Mouse (Mus musculus): ENCODE data around the gene Tm4sf1. TPM values are rescaled to one million over a fixed set of nuclear protein-coding genes. Genes with fewer than 3 reads are reported as not detected.

Tm4sf1 gene
- polyA plus RNA-seq, 1 experiment from 2014 or later: 166 TPM

DNA sequence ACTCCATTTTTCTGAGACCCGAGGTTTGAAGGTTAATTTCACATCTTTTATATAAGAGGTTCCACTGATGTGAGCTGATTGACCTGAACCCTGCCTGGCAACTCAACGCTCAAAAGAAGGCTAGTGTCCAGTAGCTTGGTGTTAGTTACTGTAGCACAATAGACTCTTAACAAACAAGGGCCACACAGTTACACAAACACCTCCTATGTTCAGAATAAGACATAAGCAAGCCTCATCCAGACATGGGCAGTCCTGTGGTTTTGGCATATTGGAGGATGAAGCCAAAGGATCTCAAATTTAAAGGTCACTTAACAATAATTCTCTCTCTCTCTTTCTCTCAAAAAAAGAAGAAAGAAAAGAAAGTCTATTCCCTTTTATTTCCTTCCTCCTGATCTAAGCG lies 1.7 kb upstream of the Tm4sf1 start:
- Histone ChIP-seq H3K4me2 (no peak overlapping the region), H3K27ac (ENCODE audit: poor library complexity, severe bottlenecking) (no peak overlapping the region), H3K27me3 (replicated peaks) (no peaks in the 10 kb centered on the region), H3K4me3 (no peak overlapping the region), H3K9ac (no peak overlapping the region), H3K9me3 (replicated peaks) (no peaks in the 10 kb centered on the region; the same call in 1 of the 2 replicates), H3K4me1 (replicated peaks) (0 out of 2 replicates have a peak, but pooled peaks cover 3% of the 10 kb centered on the region), H3K36me3 (no peaks in the 10 kb centered on the region)
- ATAC-seq (ENCODE audit: insufficient number of reproducible peaks, low FRiP score): no peak
- 75% methylated on average over 3 of the region's 3 CpGs for WGBS

DNA sequence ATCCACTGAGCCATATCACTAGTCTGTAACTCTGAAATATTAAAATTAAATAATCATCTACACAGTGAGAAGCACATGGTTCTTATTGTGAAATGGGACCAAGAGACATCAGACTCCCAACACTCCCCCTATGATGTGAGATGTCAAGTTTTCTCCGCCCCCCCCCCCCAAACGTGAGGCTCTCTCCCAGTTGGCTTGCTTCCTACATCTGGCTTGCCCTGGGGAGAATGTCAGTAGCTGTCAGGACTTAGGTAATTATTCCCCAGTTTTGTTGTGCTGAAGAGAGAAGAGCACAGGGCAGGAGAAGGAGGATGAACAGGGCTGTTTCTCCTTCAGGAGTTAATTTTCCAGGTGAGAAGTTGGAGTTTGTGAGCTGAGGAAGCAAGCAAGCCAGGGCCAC lies 1.1 kb upstream of the Tm4sf1 start:
- Histone ChIP-seq H3K4me3 (no peak overlapping the region), H3K27me3 (replicated peaks) (no peaks in the 10 kb centered on the region), H3K9ac (no peak overlapping the region), H3K4me2 (no peak overlapping the region), H3K9me3 (replicated peaks) (no peaks in the 10 kb centered on the region), H3K36me3 (no peaks in the 10 kb centered on the region), H3K4me1 (replicated peaks) (0 out of 2 replicates have a peak, but pooled peaks cover 3% of the 10 kb centered on the region), H3K27ac (ENCODE audit: poor library complexity, severe bottlenecking) (no peak overlapping the region)
- no peak for ATAC-seq (ENCODE audit: insufficient number of reproducible peaks, low FRiP score)
- 44% methylated on average over 2 of the region's 2 CpGs for WGBS

- Histone ChIP-seq H3K36me3 (no peaks in the 10 kb centered on the region), H3K4me3 (no peak overlapping the region), H3K4me1 (replicated peaks) (0 out of 2 replicates have a peak, but pooled peaks cover 3% of the 10 kb centered on the region), H3K9ac (no peak overlapping the region), H3K9me3 (replicated peaks) (no peaks in the 10 kb centered on the region), H3K27me3 (replicated peaks) (no peaks in the 10 kb centered on the region), H3K4me2 (no peak overlapping the region), H3K27ac (ENCODE audit: poor library complexity, severe bottlenecking) (no peak overlapping the region)
- ATAC-seq (ENCODE audit: insufficient number of reproducible peaks, low FRiP score): no peak
- 76% methylated on average over 4 of the region's 4 CpGs for WGBS
Measured at GRCm38 (mm10) chr3:57301366-57301765, 422 bp downstream of the Tm4sf1 start.

- Histone ChIP-seq H3K9ac (no peak overlapping the region), H3K9me3 (replicated peaks) (no peaks in the 10 kb centered on the region), H3K4me2 (no peak overlapping the region), H3K4me3 (no peak overlapping the region), H3K4me1 (replicated peaks) (peaks cover 11% of the 10 kb centered on the region), H3K27me3 (replicated peaks) (no peaks in the 10 kb centered on the region), H3K27ac (ENCODE audit: poor library complexity, severe bottlenecking) (no peak overlapping the region), H3K36me3 (no peaks in the 10 kb centered on the region)
- 73% methylated on average over 2 of the region's 2 CpGs for WGBS
- no peak for ATAC-seq (ENCODE audit: insufficient number of reproducible peaks, low FRiP score)
Measured at GRCm38 (mm10) chr3:57297991-57298390, 3.8 kb downstream of the Tm4sf1 start.

DNA sequence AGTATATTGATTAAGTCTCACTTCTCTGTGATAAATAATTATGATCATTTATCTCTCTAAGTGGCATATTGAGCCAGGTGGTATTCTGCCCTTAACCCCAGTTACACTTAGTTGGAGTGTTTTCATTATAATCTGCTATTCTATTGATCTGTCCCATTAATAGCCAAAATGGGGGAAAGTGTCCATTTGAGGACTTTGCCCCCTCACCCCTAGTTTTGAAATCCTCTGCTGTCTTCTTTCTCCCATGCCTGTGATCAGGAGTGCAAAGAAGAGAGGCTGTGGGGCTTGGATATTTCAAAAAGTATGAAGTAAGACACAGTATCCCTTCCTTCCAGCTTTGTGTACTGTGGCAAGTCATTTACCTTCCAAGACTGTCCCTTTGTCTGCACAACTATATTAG lies 5.2 kb downstream of the Tm4sf1 start:
- Histone ChIP-seq H3K9me3 (replicated peaks) (no peaks in the 10 kb centered on the region), H3K4me2 (no peak overlapping the region), H3K27ac (ENCODE audit: poor library complexity, severe bottlenecking) (no peak overlapping the region), H3K4me3 (no peak overlapping the region), H3K4me1 (replicated peaks) (peaks cover 11% of the 10 kb centered on the region), H3K9ac (no peak overlapping the region), H3K36me3 (no peaks in the 10 kb centered on the region), H3K27me3 (replicated peaks) (no peaks in the 10 kb centered on the region)
- no peak for ATAC-seq (ENCODE audit: insufficient number of reproducible peaks, low FRiP score)

DNA sequence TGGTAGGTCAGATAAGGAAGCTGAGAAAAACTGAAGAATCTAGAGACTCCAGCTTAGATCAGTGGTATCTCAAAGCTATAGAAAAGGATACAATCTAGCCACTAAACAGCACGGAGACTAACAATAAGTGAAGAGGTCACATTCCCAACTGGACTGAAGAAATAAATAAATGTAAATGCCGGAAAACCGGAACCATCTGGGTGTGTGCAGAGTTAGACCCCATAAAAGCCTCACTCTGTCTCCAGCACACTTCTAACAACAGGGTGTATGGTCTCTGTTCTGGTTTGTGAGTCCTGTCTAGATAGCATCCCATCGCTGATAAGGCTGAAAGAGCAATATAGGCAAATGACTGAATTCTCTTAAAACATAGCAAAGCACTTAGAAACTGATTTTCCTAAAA lies 6.2 kb downstream of the Tm4sf1 start:
- 65% methylated on average over 4 of the region's 4 CpGs for WGBS
- no peaks in the 10 kb centered on the region for H3K9me3 ChIP-seq (replicated peaks)
- no peak for ATAC-seq (ENCODE audit: insufficient number of reproducible peaks, low FRiP score)
- H3K4me1 ChIP-seq (replicated peaks): peaks cover 11% of the 10 kb centered on the region
- no peaks in the 10 kb centered on the region for H3K27me3 ChIP-seq (replicated peaks)
- peak overlapping the region; percentile 84 for H3K27ac ChIP-seq (ENCODE audit: poor library complexity, severe bottlenecking)
- H3K4me2 ChIP-seq: peak overlapping the region; percentile 37; the same call in 1 of the 2 replicates
- H3K36me3 ChIP-seq: no peaks in the 10 kb centered on the region
- no peak overlapping the region for H3K4me3 ChIP-seq
- H3K9ac ChIP-seq: no peak overlapping the region

- Histone ChIP-seq H3K36me3 (no peaks in the 10 kb centered on the region), H3K27ac (ENCODE audit: poor library complexity, severe bottlenecking) (peak overlapping the region; percentile 84), H3K4me1 (replicated peaks) (peaks cover 11% of the 10 kb centered on the region), H3K9me3 (replicated peaks) (no peaks in the 10 kb centered on the region), H3K4me2 (peak overlapping the region; percentile 37), H3K4me3 (peak overlapping the region; percentile 43), H3K27me3 (replicated peaks) (no peaks in the 10 kb centered on the region), H3K9ac (0 out of 2 replicates have a peak overlapping the region, but pooled peaks have one; percentile 57)
- WGBS: 55% methylated on average over 21 of the region's 21 CpGs
- peak; percentile 60 for ATAC-seq (ENCODE audit: insufficient number of reproducible peaks, low FRiP score)
Measured at GRCm38 (mm10) chr3:57294742-57295525, 6.9 kb downstream of the Tm4sf1 start.

DNA sequence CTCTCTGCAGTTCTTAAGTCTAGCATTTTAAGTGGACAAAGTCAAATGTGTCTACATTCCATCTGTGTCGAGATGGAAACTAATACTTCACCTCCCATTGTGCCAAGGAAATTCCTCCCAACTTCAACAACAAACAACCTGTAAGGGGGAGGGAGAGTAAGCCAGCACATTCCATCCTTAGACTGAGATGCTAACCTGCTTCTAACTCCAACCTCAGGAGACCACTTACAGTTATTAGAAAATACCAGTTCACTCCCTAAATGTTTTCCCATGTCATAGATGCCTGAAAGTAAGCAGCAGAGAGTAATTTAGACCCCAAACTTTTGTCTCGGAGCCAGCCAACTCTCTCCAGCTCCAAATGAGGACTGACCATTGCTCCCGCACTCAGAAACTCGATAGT lies 7.9 kb downstream of the Tm4sf1 start:
- peaks cover 16% of the 10 kb centered on the region for H3K4me1 ChIP-seq (replicated peaks)
- H3K36me3 ChIP-seq: no peaks in the 10 kb centered on the region
- no peaks in the 10 kb centered on the region for H3K9me3 ChIP-seq (replicated peaks)
- peak overlapping the region; percentile 57; the same call in 1 of the 2 replicates for H3K9ac ChIP-seq
- peak overlapping the region; percentile 43 for H3K4me3 ChIP-seq
- no peak for ATAC-seq (ENCODE audit: insufficient number of reproducible peaks, low FRiP score)
- H3K27ac ChIP-seq (ENCODE audit: poor library complexity, severe bottlenecking): peak overlapping the region; percentile 84
- WGBS: 41% methylated on average over 4 of the region's 4 CpGs
- no peaks in the 10 kb centered on the region for H3K27me3 ChIP-seq (replicated peaks)
- H3K4me2 ChIP-seq: peak overlapping the region; percentile 14; the same call in 1 of the 2 replicates

DNA sequence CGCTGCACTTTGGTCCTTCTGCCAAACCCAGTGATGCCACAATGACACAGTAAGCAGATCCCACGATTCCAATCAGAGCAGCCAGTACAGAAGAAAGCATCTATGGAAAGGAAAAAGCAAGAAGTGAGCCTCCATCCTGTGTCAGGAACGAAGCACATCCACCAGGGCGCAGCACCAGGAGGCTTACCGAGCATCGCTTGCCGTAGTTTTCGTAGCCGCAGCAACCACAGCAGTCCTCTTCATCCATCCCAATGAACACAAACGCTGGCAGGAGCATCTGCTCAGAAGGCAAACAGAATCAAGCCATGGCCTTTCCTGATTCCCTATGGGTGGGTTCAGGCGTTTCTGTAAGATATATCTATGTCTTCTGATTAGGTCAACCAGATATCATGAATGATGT lies 9.0 kb downstream of the Tm4sf1 start:
- no peak for ATAC-seq (ENCODE audit: insufficient number of reproducible peaks, low FRiP score)
- Histone ChIP-seq H3K9ac (no peak overlapping the region), H3K4me1 (replicated peaks) (peaks cover 20% of the 10 kb centered on the region), H3K27ac (ENCODE audit: poor library complexity, severe bottlenecking) (no peak overlapping the region), H3K4me2 (peak overlapping the region; percentile 51), H3K4me3 (peak overlapping the region; percentile 24), H3K36me3 (no peaks in the 10 kb centered on the region), H3K27me3 (replicated peaks) (no peaks in the 10 kb centered on the region), H3K9me3 (replicated peaks) (no peaks in the 10 kb centered on the region)
- WGBS: 70% methylated on average over 11 of the region's 11 CpGs

GRCm38 (mm10) chr3:57288944-57289491 lies 12.8 kb downstream of the Tm4sf1 start:
- peak overlapping the region; percentile 64 for H3K27ac ChIP-seq (ENCODE audit: poor library complexity, severe bottlenecking)
- H3K4me1 ChIP-seq (replicated peaks): 0 out of 2 replicates have a peak, but pooled peaks cover 10% of the 10 kb centered on the region
- no peak for ATAC-seq (ENCODE audit: insufficient number of reproducible peaks, low FRiP score)
- WGBS: 59% methylated on average over 1 of the region's 1 CpGs
- no peak overlapping the region for H3K4me2 ChIP-seq
- H3K9me3 ChIP-seq (replicated peaks): no peaks in the 10 kb centered on the region
- H3K27me3 ChIP-seq (replicated peaks): no peaks in the 10 kb centered on the region
- no peak overlapping the region for H3K4me3 ChIP-seq
- no peak overlapping the region for H3K9ac ChIP-seq
- H3K36me3 ChIP-seq: no peaks in the 10 kb centered on the region

DNA sequence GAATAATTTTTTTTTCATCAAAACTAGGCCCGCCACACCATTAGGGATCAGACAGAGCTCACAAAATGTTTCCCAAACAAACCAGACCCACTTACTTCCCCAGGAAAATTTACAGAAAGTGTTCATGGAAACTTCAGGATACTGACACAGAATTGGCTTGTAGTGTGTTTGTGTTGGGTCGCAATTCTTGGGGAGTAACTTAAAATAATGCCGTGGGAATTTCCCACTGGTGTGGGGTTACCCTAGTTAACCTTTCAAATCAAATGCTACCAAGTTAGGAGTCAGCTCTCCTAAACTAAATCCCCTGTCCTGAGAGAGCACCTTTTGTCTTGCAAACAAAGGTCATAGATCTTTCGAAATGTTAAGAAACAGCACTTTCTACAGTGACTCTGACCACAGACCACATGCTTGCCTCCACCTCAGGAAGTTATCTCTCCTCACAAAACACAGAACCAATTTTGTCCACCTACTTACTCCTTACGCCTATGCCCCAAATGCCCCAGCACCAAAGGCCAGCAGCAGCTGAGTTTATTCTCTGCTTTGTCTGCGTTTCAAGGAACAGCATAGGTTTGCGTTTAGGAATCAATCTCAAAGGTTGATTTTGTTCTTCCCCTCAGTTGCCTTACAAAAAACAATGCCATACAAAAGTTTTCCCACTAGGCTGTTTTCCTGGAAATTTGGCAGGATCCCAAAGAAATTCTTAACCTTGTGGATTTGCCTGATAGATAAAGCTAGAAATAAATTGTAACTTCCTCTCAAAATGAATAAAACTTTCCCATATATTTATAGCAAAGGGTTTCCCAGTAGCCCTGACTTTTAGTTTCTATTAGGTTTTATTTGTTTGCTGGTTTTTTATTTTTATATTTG lies 13.7 kb downstream of the Tm4sf1 start:
- no peak overlapping the region for H3K9ac ChIP-seq
- H3K4me2 ChIP-seq: no peak overlapping the region
- 0 out of 2 replicates have a peak, but pooled peaks cover 10% of the 10 kb centered on the region for H3K4me1 ChIP-seq (replicated peaks)
- no peak overlapping the region for H3K4me3 ChIP-seq
- WGBS: 47% methylated on average over 7 of the region's 7 CpGs
- H3K36me3 ChIP-seq: no peaks in the 10 kb centered on the region
- peak; percentile 55; the same call in 1 of the 2 replicates for ATAC-seq (ENCODE audit: insufficient number of reproducible peaks, low FRiP score)
- no peaks in the 10 kb centered on the region for H3K9me3 ChIP-seq (replicated peaks)
- H3K27me3 ChIP-seq (replicated peaks): no peaks in the 10 kb centered on the region
- peak overlapping the region; percentile 74 for H3K27ac ChIP-seq (ENCODE audit: poor library complexity, severe bottlenecking)

Measured in heart, embryonic 12.5 days (tissue).